Comparison of ENCODE assay signal across 8 mouse cellular contexts in the genomic region with DNA sequence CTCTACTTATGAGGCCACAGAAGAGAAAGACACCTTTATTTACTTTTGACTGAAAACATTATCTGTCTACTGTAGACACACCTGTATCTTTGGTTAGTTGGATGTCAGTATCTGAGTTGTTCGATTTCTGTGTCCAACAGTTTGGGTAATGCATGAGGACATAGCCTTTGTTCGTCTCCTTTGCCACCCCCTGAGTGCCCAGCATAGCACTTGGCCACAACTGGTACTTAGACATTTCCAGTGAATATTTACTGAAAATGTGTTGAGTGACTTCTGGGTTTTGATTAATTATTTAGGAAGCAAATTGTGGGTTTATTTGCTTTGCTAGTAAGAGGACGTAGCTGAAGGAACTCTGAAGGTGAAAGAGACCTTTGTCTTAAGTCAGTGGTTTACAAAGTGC.
DNase-seq lines count a peak whose midpoint lies in the region; ATAC-seq and TF ChIP-seq lines count a peak whose summit lies in the region.

No protein-coding gene starts in this region.

- no peak for TF ChIP-seq CTCF in kidney, postnatal 0 days (IDR thresholded peaks at IDR 0.05; ENCODE audit: low read depth)

- peaks cover 14% of the 10 kb centered on the region; the same call in 1 of the 2 replicates for H3K4me1 ChIP-seq in kidney, postnatal 0 days (replicated peaks; ENCODE audit: insufficient read depth, low read length)
- H3K4me1 ChIP-seq in embryonic facial prominence, embryonic 14.5 days (ENCODE audit: control insufficient read depth, insufficient read depth, low read length), result peaks cover 9% of the 10 kb centered on the region; the same call in 1 of the 2 replicates
- peaks cover 25% of the 10 kb centered on the region for H3K4me1 ChIP-seq in intestine, embryonic 16.5 days (ENCODE audit: control insufficient read depth, insufficient read depth, low read length)
- H3K4me1 ChIP-seq in neural tube, embryonic 13.5 days (replicated peaks), result peaks cover 13% of the 10 kb centered on the region; the same call in 1 of the 2 replicates

- ATAC-seq in kidney, postnatal 0 days (replicated peaks; ENCODE audit: low FRiP score, low read depth), result no peak
- ATAC-seq in embryonic facial prominence, embryonic 14.5 days (ENCODE audit: low read depth), result no peak
- no peak for ATAC-seq in intestine, embryonic 16.5 days
- ATAC-seq in neural tube, embryonic 13.5 days (ENCODE audit: low read depth), result no peak

- H3K9me3 ChIP-seq in kidney, postnatal 0 days (replicated peaks; ENCODE audit: low read length), result no peaks in the 10 kb centered on the region
- no peaks in the 10 kb centered on the region for H3K9me3 ChIP-seq in embryonic facial prominence, embryonic 14.5 days (ENCODE audit: control insufficient read depth, low read length)
- no peaks in the 10 kb centered on the region for H3K9me3 ChIP-seq in intestine, embryonic 16.5 days (ENCODE audit: control insufficient read depth, low read length)
- no peaks in the 10 kb centered on the region for H3K9me3 ChIP-seq in neural tube, embryonic 13.5 days

- H3K27me3 ChIP-seq in kidney, postnatal 0 days (ENCODE audit: insufficient read depth, low read length), result no peaks in the 10 kb centered on the region
- H3K27me3 ChIP-seq in embryonic facial prominence, embryonic 14.5 days (replicated peaks; ENCODE audit: control insufficient read depth, insufficient read depth, low read length), result no peaks in the 10 kb centered on the region
- H3K27me3 ChIP-seq in intestine, embryonic 16.5 days (replicated peaks; ENCODE audit: control insufficient read depth, insufficient read depth, low read length), result no peaks in the 10 kb centered on the region
- no peaks in the 10 kb centered on the region for H3K27me3 ChIP-seq in neural tube, embryonic 13.5 days

- no peaks in the 10 kb centered on the region for H3K36me3 ChIP-seq in kidney, postnatal 0 days (ENCODE audit: insufficient read depth, low read length)
- H3K36me3 ChIP-seq in embryonic facial prominence, embryonic 14.5 days (ENCODE audit: control insufficient read depth, insufficient read depth, low read length), result no peaks in the 10 kb centered on the region
- no peaks in the 10 kb centered on the region for H3K36me3 ChIP-seq in intestine, embryonic 16.5 days (ENCODE audit: control insufficient read depth, insufficient read depth, low read length)
- H3K36me3 ChIP-seq in neural tube, embryonic 13.5 days, result no peaks in the 10 kb centered on the region

- peak overlapping the region; percentile 55 for H3K4me2 ChIP-seq in kidney, postnatal 0 days (ENCODE audit: low read length)
- H3K4me2 ChIP-seq in embryonic facial prominence, embryonic 14.5 days (ENCODE audit: low read depth, low read length), result peak overlapping the region; percentile 73
- H3K4me2 ChIP-seq in intestine, embryonic 16.5 days (ENCODE audit: low read depth, low read length), result peak overlapping the region; percentile 78
- peak overlapping the region; percentile 76 for H3K4me2 ChIP-seq in neural tube, embryonic 13.5 days

- H3K27ac ChIP-seq in kidney, postnatal 0 days, result peak overlapping the region; percentile 96
- peak overlapping the region; percentile 92 for H3K27ac ChIP-seq in embryonic facial prominence, embryonic 14.5 days (replicated peaks; ENCODE audit: low read depth, low read length)
- H3K27ac ChIP-seq in intestine, embryonic 16.5 days (ENCODE audit: low read length), result peak overlapping the region; percentile 97
- H3K27ac ChIP-seq in neural tube, embryonic 13.5 days (replicated peaks), result peak overlapping the region; percentile 86

- no peak overlapping the region for H3K9ac ChIP-seq in kidney, postnatal 0 days (ENCODE audit: low read depth, low read length)
- peak overlapping the region; percentile 81; the same call in 1 of the 2 replicates for H3K9ac ChIP-seq in embryonic facial prominence, embryonic 14.5 days (ENCODE audit: low read depth, low read length)
- H3K9ac ChIP-seq in intestine, embryonic 16.5 days (ENCODE audit: low read depth, low read length), result 0 out of 2 replicates have a peak overlapping the region, but pooled peaks have one; percentile 79
- H3K9ac ChIP-seq in neural tube, embryonic 13.5 days, result no peak overlapping the region

- WGBS in kidney, postnatal 0 days, result 77% methylated on average over 3 of the region's 3 CpGs
- WGBS in embryonic facial prominence, embryonic 14.5 days, result 79% methylated on average over 3 of the region's 3 CpGs
- 77% methylated on average over 3 of the region's 3 CpGs for whole genome bisulfite sequencing in intestine, embryonic 16.5 days
- WGBS in neural tube, embryonic 13.5 days, result 79% methylated on average over 3 of the region's 3 CpGs

- DNase-seq in kidney, postnatal 0 days (ENCODE audit: low spot score), result no peak
- DNase-seq in kidney, postnatal 25 days, result no peak
- DNase-seq in embryonic facial prominence, embryonic 14.5 days (ENCODE audit: low spot score), result no peak
- no peak for DNase-seq in urinary bladder, postnatal 14 days (ENCODE audit: low spot score)
- DNase-seq in gastrocnemius, postnatal 25 days, result no peak
- no peak for DNase-seq in kidney, postnatal 4 days

- H3K4me3 ChIP-seq in kidney, postnatal 0 days (replicated peaks; ENCODE audit: low read depth, low read length), result peak overlapping the region; percentile 44; the same call in 1 of the 2 replicates
- H3K4me3 ChIP-seq in embryonic facial prominence, embryonic 14.5 days (ENCODE audit: low read depth, low read length), result peak overlapping the region; percentile 52
- H3K4me3 ChIP-seq in intestine, embryonic 16.5 days (ENCODE audit: low read length), result peak overlapping the region; percentile 58; the same call in 1 of the 2 replicates
- peak overlapping the region; percentile 55; the same call in 1 of the 2 replicates for H3K4me3 ChIP-seq in neural tube, embryonic 13.5 days

Comparison
In these comparisons a context has a peak if more than half of its experiments do, and no peak if none do; other contexts are left out.
1. H3K9ac ChIP-seq: peak in embryonic facial prominence, embryonic 14.5 days (single experiment) and intestine, embryonic 16.5 days (single experiment); none in kidney, postnatal 0 days (single experiment) and neural tube, embryonic 13.5 days (single experiment).
2. Peak in every context shown above with its lines, with median percentiles within 50 percentile points of each other: H3K27ac ChIP-seq, H3K4me2 ChIP-seq and H3K4me3 ChIP-seq.